21 mouse cellular contexts compared by ENCODE assay signal in the genomic region with DNA sequence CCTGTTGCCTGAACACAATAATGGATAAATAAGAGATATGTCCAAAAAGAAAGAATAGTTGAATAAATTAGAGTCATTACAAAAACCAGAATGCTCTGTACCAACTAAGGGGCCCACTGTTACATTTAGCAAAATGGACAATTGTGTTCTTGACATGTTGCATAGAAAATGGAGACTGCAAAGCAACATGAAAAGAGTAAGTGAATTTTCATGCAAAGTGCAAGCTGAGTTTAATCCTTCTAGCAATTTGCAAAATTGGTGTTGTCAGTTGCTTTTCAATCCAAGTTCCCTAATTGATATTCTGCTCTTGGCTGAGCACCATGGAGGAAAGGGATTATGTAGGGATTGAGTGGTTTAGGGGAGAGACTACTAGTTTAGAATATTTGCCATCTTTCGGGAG.
DNase-seq lines count a peak whose midpoint lies in the region; ATAC-seq and TF ChIP-seq lines count a peak whose summit lies in the region.
"Had no signal": no experiment of that assay in that cellular context is flagged by ENCODE, and none has a peak within 500 bp of the region (broad histone marks: within the 10 kb centered on the region; RNA-seq: fewer than 3 reads in every experiment).

No protein-coding gene starts in this region.

- H3K27ac ChIP-seq in hindbrain, embryonic 16.5 days (ENCODE audit: low read depth, low read length): no peak overlapping the region
- no peak overlapping the region for H3K27ac ChIP-seq in hindbrain, embryonic 10.5 days
- no peak overlapping the region for H3K27ac ChIP-seq in forebrain, embryonic 12.5 days
- no peak overlapping the region for H3K27ac ChIP-seq in midbrain, embryonic 13.5 days
- H3K27ac ChIP-seq: heart, embryonic 10.5 days; liver, embryonic 13.5 days; neural tube, embryonic 12.5 days had no signal

- H3K27me3 ChIP-seq in hindbrain, embryonic 16.5 days (replicated peaks; ENCODE audit: control insufficient read depth, insufficient read depth, low read length): no peaks in the 10 kb centered on the region
- H3K27me3 ChIP-seq in hindbrain, embryonic 10.5 days (ENCODE audit: insufficient read depth, poor library complexity, severe bottlenecking): no peaks in the 10 kb centered on the region
- H3K27me3 ChIP-seq in forebrain, embryonic 12.5 days: no peaks in the 10 kb centered on the region
- H3K27me3 ChIP-seq in midbrain, embryonic 13.5 days: no peaks in the 10 kb centered on the region
- H3K27me3 ChIP-seq: CH12.LX; liver, embryonic 13.5 days; neural tube, embryonic 12.5 days had no signal

- no peak overlapping the region for H3K9ac ChIP-seq in hindbrain, embryonic 16.5 days (ENCODE audit: low read depth, low read length)
- H3K9ac ChIP-seq in forebrain, embryonic 12.5 days: no peak overlapping the region
- H3K9ac ChIP-seq in midbrain, embryonic 13.5 days (replicated peaks): no peak overlapping the region
- H3K9ac ChIP-seq: liver, embryonic 13.5 days; lung, embryonic 14.5 days; neural tube, embryonic 12.5 days had no signal

- TF ChIP-seq CTCF in lung, adult 2 months (IDR thresholded peaks at IDR 0.05; ENCODE audit: insufficient read depth, low read length): no peak

- no peaks in the 10 kb centered on the region for H3K9me3 ChIP-seq in hindbrain, embryonic 16.5 days (ENCODE audit: control insufficient read depth, low read length)
- no peaks in the 10 kb centered on the region for H3K9me3 ChIP-seq in hindbrain, embryonic 10.5 days
- H3K9me3 ChIP-seq in forebrain, embryonic 12.5 days: no peaks in the 10 kb centered on the region
- no peaks in the 10 kb centered on the region for H3K9me3 ChIP-seq in midbrain, embryonic 13.5 days
- H3K9me3 ChIP-seq: G1E; heart, embryonic 10.5 days; liver, embryonic 13.5 days; neural tube, embryonic 12.5 days had no signal

- TF ChIP-seq POLR2A in lung, adult 2 months (IDR thresholded peaks at IDR 0.05; ENCODE audit: borderline replicate concordance, extremely low read depth, low read depth, low read length): no peak

- DNase-seq in hindbrain, embryonic 10.5 days (ENCODE audit: low spot score): no peak
- peak; percentile 4 for DNase-seq in R1 (ENCODE audit: low read depth, low spot score)
- no peak for DNase-seq in urinary bladder, adult 2 months (ENCODE audit: low spot score)
- DNase-seq in lung, adult 2 months: no peak
- DNase-seq: adrenal gland, postnatal 10 days; cerebellum, adult 8-10 months; kidney, postnatal 25 days; liver, embryonic 13.5 days; lung, embryonic 14.5 days; retina, postnatal 1 day; right cerebral cortex, postnatal 25 days; spleen, adult 18-20 months had no signal

- 63% methylated on average over 1 of the region's 1 CpGs for whole genome bisulfite sequencing in hindbrain, embryonic 16.5 days
- WGBS in hindbrain, embryonic 10.5 days: 95% methylated on average over 1 of the region's 1 CpGs
- 19% methylated on average over 1 of the region's 1 CpGs for WGBS in forebrain, embryonic 12.5 days
- WGBS in midbrain, embryonic 13.5 days: 7% methylated on average over 1 of the region's 1 CpGs
- WGBS in lung, adult 2 months: 91% methylated on average over 1 of the region's 1 CpGs

- 0 out of 2 replicates have a peak, but pooled peaks have one; percentile 40 for ATAC-seq in hindbrain, embryonic 16.5 days
- ATAC-seq in forebrain, embryonic 12.5 days (ENCODE audit: low FRiP score): peak; percentile 86; the same call in 1 of the 2 replicates
- peak; percentile 81 for ATAC-seq in midbrain, embryonic 13.5 days
- ATAC-seq: activated CD4-positive, CD25-positive, alpha-beta regulatory T cell, adult 4 months; intestine, embryonic 16.5 days had no signal

- H3K36me3 ChIP-seq in hindbrain, embryonic 16.5 days (ENCODE audit: control insufficient read depth, insufficient read depth, low read length): no peaks in the 10 kb centered on the region
- H3K36me3 ChIP-seq in hindbrain, embryonic 10.5 days: no peaks in the 10 kb centered on the region
- no peaks in the 10 kb centered on the region for H3K36me3 ChIP-seq in forebrain, embryonic 12.5 days (replicated peaks)
- H3K36me3 ChIP-seq in midbrain, embryonic 13.5 days: no peaks in the 10 kb centered on the region
- H3K36me3 ChIP-seq: G1E; heart, embryonic 10.5 days; liver, embryonic 13.5 days; neural tube, embryonic 12.5 days had no signal

- no peak overlapping the region for H3K4me3 ChIP-seq in hindbrain, embryonic 16.5 days (ENCODE audit: low read length)
- no peak overlapping the region for H3K4me3 ChIP-seq in hindbrain, embryonic 10.5 days
- H3K4me3 ChIP-seq in forebrain, embryonic 12.5 days (replicated peaks): no peak overlapping the region
- H3K4me3 ChIP-seq in midbrain, embryonic 13.5 days (replicated peaks): no peak overlapping the region
- no peak overlapping the region for H3K4me3 ChIP-seq in lung, adult 2 months (replicated peaks; ENCODE audit: extremely low read depth, low read depth, low read length)
- H3K4me3 ChIP-seq: heart, embryonic 10.5 days; liver, embryonic 13.5 days; neural tube, embryonic 12.5 days had no signal

- H3K4me2 ChIP-seq in hindbrain, embryonic 16.5 days (ENCODE audit: low read length): no peak overlapping the region
- H3K4me2 ChIP-seq in forebrain, embryonic 12.5 days: no peak overlapping the region
- no peak overlapping the region for H3K4me2 ChIP-seq in midbrain, embryonic 13.5 days (replicated peaks)
- H3K4me2 ChIP-seq: liver, embryonic 13.5 days; lung, embryonic 14.5 days; neural tube, embryonic 12.5 days had no signal

- H3K4me1 ChIP-seq in hindbrain, embryonic 16.5 days (ENCODE audit: control insufficient read depth, insufficient read depth, low read depth, low read length): no peaks in the 10 kb centered on the region
- no peaks in the 10 kb centered on the region for H3K4me1 ChIP-seq in hindbrain, embryonic 10.5 days (replicated peaks)
- H3K4me1 ChIP-seq in forebrain, embryonic 12.5 days: no peaks in the 10 kb centered on the region
- H3K4me1 ChIP-seq in midbrain, embryonic 13.5 days (replicated peaks): no peaks in the 10 kb centered on the region; the same call in 1 of the 2 replicates
- H3K4me1 ChIP-seq in lung, adult 2 months (ENCODE audit: control insufficient read depth, insufficient read depth, low read length): no peaks in the 10 kb centered on the region
- H3K4me1 ChIP-seq: heart, embryonic 10.5 days; liver, embryonic 13.5 days had no signal
